Mouse (Mus musculus): ENCODE measurements around the gene Aen. TPM values are rescaled to one million over a fixed set of nuclear protein-coding genes. Genes with fewer than 3 reads are reported as not detected.

Gene Aen
- polyA plus RNA-seq (2014; fragmentation: Illumina TruSeq; extraction: RNeasy Lipid Tissue Mini Kit (QIAGEN cat#74804); ENCODE audit: low read depth, low replicate concordance) = 40.0 TPM

DNA sequence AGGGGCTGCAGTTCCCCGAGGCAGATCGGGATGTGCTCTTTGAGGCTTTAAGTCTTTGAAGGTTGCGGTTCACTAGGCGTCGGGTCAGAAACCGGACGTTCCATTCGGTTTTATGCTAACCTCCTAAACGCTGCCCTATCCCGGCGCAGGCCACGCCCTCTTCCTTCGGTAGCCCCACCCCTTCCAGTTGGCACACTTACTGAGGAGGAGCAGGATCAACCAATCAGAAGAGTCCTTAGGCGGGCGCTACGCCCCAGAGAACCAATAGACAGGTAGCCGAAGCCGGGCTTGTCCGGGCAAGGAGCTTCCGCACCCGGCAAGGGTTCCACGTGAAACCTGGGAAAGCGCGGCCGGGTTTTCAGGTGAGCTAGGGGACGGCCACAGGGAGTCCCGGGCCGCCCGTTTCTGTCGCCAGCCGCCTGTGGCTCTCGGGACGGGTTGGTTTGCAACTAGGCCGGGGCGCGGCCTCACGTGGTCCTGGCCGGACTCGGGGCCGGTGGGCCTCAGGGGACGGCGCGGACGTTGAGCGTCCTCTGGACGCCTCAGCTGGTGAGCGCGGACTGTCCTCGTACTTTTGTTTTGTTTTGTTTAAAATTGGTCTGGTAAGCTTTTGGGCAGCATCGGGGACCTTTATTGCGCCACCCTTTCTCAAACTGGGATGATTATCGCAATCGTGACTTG lies at the start of gene Aen:
Aen (plus strand) TSS at position 202 of the 681 bp plus-strand sequence.

GRCm38 (mm10) chr7:78846737-78847434 lies 48.8 kb upstream of the Aen start, which contains the start of gene Det1:
Det1 (minus strand) TSS chr7:78847263.

GRCm38 (mm10) chr7:78912974-78913474 lies 17.4 kb downstream of the Aen start, which contains the start of gene Isg20:
Isg20 (plus strand) TSS chr7:78913424.

Other genes with a start within 250 kb of the Aen start
- gene Ntrk3, start 157.8 kb upstream of the Aen start, polyA plus RNA-seq (2014; fragmentation: Illumina TruSeq; extraction: RNeasy Lipid Tissue Mini Kit (QIAGEN cat#74804); ENCODE audit: low read depth, low replicate concordance) = 1.3 TPM
- 33.6 TPM for gene Mrps11, start 112.7 kb upstream of the Aen start, polyA plus RNA-seq (2014; fragmentation: Illumina TruSeq; extraction: RNeasy Lipid Tissue Mini Kit (QIAGEN cat#74804); ENCODE audit: low read depth, low replicate concordance)
- gene Mrpl46, start 112.3 kb upstream of the Aen start, polyA plus RNA-seq (2014; fragmentation: Illumina TruSeq; extraction: RNeasy Lipid Tissue Mini Kit (QIAGEN cat#74804); ENCODE audit: low read depth, low replicate concordance) = 53.2 TPM
- 14.9 TPM for gene Det1, start 48.6 kb upstream of the Aen start, polyA plus RNA-seq (2014; fragmentation: Illumina TruSeq; extraction: RNeasy Lipid Tissue Mini Kit (QIAGEN cat#74804); ENCODE audit: low read depth, low replicate concordance)
- gene Isg20, start 17.6 kb downstream of the Aen start, polyA plus RNA-seq (2014; fragmentation: Illumina TruSeq; extraction: RNeasy Lipid Tissue Mini Kit (QIAGEN cat#74804); ENCODE audit: low read depth, low replicate concordance) = 9.9 TPM
- gene Acan, start 157.6 kb downstream of the Aen start, polyA plus RNA-seq (2014; fragmentation: Illumina TruSeq; extraction: RNeasy Lipid Tissue Mini Kit (QIAGEN cat#74804); ENCODE audit: low read depth, low replicate concordance) = 0.13 TPM
- gene Hapln3, start 235.2 kb downstream of the Aen start, polyA plus RNA-seq (2014; fragmentation: Illumina TruSeq; extraction: RNeasy Lipid Tissue Mini Kit (QIAGEN cat#74804); ENCODE audit: low read depth, low replicate concordance) = 0.13 TPM

Measured in heart, adult 10 weeks (tissue).